Mouse (Mus musculus): Measurements from ENCODE around the gene Zfp968.
"Not testable (repeated sequence)": the region's sequence is repeated elsewhere in the genome, so short reads cannot be mapped to it uniquely, and the experiment has no call there.

Zfp968 gene

DNA sequence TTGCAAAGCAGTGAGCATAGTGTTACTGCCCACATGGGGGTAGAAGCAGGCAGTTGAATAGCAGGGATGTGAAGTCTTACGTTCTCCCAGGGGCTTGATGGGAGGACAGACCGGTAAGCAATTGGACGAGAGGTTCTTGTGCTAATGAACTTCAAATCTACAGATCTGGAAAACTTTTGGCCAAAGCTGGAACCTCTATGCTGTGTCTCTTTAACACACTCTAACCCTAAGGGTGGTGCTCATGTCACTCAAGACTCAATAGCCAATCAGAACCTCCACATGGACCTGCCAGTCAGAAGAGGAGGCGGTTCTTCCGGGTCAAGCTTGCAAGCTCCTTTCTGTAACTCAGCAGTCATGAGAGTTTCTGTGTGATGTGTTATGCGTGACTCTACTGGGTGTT, at the start of gene Zfp968:
Gene Zfp968 (plus strand): TSS at position 301 of the 400 bp plus-strand sequence.
- DNase-seq (ENCODE audit: low spot score in 2 of 2), result not testable (repeated sequence)

DNA sequence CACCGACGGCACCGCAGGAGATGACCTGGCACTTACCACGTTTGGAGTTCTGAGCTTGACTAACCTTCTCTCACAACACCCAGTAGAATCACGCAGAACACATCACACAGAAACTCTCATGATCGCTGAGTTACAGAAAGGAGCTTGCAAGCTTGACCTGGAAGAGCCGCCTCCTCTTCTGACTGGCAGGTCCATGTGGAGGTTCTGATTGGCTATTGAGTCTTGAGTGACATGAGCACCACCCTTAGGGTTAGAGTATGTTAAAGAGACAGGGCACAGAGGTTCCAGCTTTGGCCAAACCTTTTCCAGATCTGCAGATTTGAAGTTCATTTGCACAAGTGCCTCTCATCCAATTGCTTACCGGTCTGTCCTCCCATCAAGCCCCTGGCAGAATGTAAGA, 34.1 kb upstream of the Zfp968 start, which contains the start of gene Gm4631:
Gene Gm4631 (minus strand): TSS at position 101 of the 400 bp plus-strand sequence.
- not testable (repeated sequence) for DNase-seq (ENCODE audit: low spot score in 2 of 2)

All from natural killer cell, adult 2 months (primary cell).